Mouse (Mus musculus) C2C12 (cell line): ENCODE results near the gene Espn. TPM values are rescaled to one million over a fixed set of nuclear protein-coding genes. Genes with fewer than 3 reads are reported as not detected.

Experiments
- H3K27me3 ChIP-seq: one replicate; pipeline ENCODE4 v1.6.1; 2011; ENCODE audit not compliant: control insufficient read depth, insufficient read depth, insufficient read length
- H3K36me3 ChIP-seq: one replicate; pipeline ENCODE4 v1.6.1; 2011; ENCODE audit not compliant: control insufficient read depth, insufficient read depth
- H3K4me3 ChIP-seq: one replicate; pipeline ENCODE4 v1.5.1; 2011; ENCODE audit warnings: mild to moderate bottlenecking, control low read depth; ENCODE audit not compliant: poor library complexity, insufficient read depth, severe bottlenecking
- H3K79me2 ChIP-seq: one replicate; pipeline ENCODE4 v1.6.1; 2011; ENCODE audit not compliant: control insufficient read depth, insufficient read depth
- H3K79me3 ChIP-seq: one replicate; pipeline ENCODE4 v1.6.1; 2011; ENCODE audit warnings: low read depth, control low read depth
- H3ac ChIP-seq: one replicate; pipeline ENCODE3; 2011; ENCODE audit warnings: low read depth; ENCODE audit not compliant: control insufficient read depth, insufficient read length
- CEBPB ChIP-seq: IDR thresholded peaks from one replicate; pipeline ENCODE4 v1.6.1; 2011; ENCODE audit warnings: low read depth, mild to moderate bottlenecking, control low read depth, moderate library complexity
- CTCF ChIP-seq: IDR thresholded peaks from one replicate; pipeline ENCODE4 v1.5.1; 2011; ENCODE audit not compliant: control insufficient read depth, insufficient read depth, insufficient read length
- FOSL1 ChIP-seq: IDR thresholded peaks from one replicate; pipeline ENCODE4 v1.8.0; 2011; ENCODE audit warnings: mild to moderate bottlenecking, low read length; ENCODE audit not compliant: poor library complexity, insufficient read depth, severe bottlenecking
- MAX ChIP-seq: IDR thresholded peaks from one replicate; pipeline ENCODE4 v1.6.1; 2011; ENCODE audit warnings: mild to moderate bottlenecking, control low read depth
- MYOD1 ChIP-seq: IDR thresholded peaks from one replicate; pipeline ENCODE4 v1.6.1; 2011; ENCODE audit warnings: low read depth; ENCODE audit not compliant: control insufficient read depth, insufficient read length
- MYOG ChIP-seq: IDR thresholded peaks from one replicate; pipeline ENCODE4 v1.6.1; 2011; ENCODE audit not compliant: control insufficient read depth, insufficient read length; ENCODE audit errors: extremely low read depth
- USF1 ChIP-seq: IDR thresholded peaks from one replicate; pipeline ENCODE4 v1.6.1; 2011; ENCODE audit warnings: low read depth, mild to moderate bottlenecking, control low read depth, moderate library complexity
- polyA plus RNA-seq: library from polyadenylated mRNA; unstranded; fragments of >200 nt; fragmentation: generic; extraction: Trizol; gene quantifications from one replicate; pipeline ENCODE4 v1.2.1, GENCODE M21; 2012; ENCODE audit warnings: missing spikeins

The Espn gene
- polyA plus RNA-seq, 1 experiment: 0.97 TPM

DNA sequence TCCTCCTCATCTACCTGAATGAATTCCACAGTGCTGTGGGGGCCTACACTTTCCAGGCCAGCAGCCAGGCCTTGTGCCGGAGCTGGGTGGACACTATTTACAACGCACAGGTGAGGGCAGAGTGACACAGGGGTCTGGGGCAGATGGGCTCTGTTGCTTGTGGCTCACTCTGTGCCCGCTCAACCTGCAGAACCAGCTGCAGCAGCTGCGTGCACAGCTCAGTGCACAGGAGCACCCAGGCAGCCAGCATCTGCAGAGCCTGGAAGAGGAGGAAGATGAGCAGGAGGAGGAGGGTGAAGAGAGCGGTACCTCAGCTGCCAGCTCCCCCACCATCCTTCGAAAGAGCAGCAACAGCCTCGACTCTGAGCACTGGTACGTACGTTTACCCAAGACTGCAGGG, 39.8 kb downstream of the Espn start:
- peaks cover 34% of the 10 kb centered on the region for H3K36me3 ChIP-seq
- no peak overlapping the region for H3ac ChIP-seq
- H3K27me3 ChIP-seq: no peaks in the 10 kb centered on the region
- H3K79me3 ChIP-seq: no peaks in the 10 kb centered on the region
- no peaks in the 10 kb centered on the region for H3K79me2 ChIP-seq
- no peak for TF ChIP-seq MAX
- no peak overlapping the region for H3K4me3 ChIP-seq

DNA sequence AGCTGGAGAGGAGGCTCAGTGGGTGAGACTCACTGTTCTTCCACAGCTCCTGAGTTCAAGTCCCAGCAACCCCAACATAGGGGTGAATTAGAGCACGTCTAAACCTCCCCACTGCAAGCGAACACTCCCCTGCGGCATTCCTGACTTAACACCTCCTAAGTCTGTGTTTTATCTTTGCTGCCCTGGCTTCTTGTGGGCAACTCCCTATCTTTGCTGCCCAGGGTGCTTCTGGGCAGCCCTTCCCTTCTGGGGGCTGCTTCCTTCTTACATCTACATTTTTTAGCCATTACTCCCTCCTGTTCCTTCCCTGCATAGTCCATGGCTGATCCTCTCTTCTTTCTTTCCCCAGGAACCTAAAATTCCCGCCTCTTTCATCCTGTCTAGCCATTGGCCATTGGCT, 41.5 kb downstream of the Espn start:
- Histone ChIP-seq H3K27me3 (no peaks in the 10 kb centered on the region), H3ac (no peak overlapping the region), H3K36me3 (peaks cover 41% of the 10 kb centered on the region), H3K4me3 (no peak overlapping the region), H3K79me3 (no peaks in the 10 kb centered on the region), H3K79me2 (no peaks in the 10 kb centered on the region)
- TF ChIP-seq CTCF (no peak), MAX (no peak), MYOD1 (no peak), FOSL1 (no peak), MYOG (no peak), CEBPB (no peak), USF1 (no peak)

DNA sequence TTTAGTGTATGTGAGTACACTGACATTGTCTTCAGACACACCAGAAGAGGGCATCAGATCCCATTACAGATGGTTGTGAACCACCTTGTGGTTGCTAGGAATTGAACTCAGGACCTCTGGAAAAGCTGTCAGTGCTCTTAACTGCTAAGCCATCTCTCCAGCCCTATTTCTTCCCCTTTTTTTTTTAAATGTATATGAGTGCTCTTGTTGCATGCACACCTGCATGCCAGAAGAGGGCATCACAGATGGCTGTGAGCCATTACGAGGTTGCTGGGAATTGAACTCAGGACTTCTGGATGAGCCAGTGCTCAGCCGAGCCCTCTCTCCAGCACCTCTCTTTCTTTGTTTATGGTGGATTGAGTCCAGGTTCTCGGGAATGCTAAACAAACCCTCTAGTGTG, 42.7 kb downstream of the Espn start:
- Histone ChIP-seq H3K4me3 (no peak overlapping the region), H3ac (no peak overlapping the region), H3K36me3 (peaks cover 41% of the 10 kb centered on the region), H3K79me2 (no peaks in the 10 kb centered on the region), H3K27me3 (no peaks in the 10 kb centered on the region), H3K79me3 (no peaks in the 10 kb centered on the region)
- no peak for TF ChIP-seq CTCF
- TF ChIP-seq MYOG: no peak
- no peak for TF ChIP-seq MAX
- TF ChIP-seq FOSL1: no peak
- no peak for TF ChIP-seq USF1
- no peak for TF ChIP-seq CEBPB
- no peak for TF ChIP-seq MYOD1

DNA sequence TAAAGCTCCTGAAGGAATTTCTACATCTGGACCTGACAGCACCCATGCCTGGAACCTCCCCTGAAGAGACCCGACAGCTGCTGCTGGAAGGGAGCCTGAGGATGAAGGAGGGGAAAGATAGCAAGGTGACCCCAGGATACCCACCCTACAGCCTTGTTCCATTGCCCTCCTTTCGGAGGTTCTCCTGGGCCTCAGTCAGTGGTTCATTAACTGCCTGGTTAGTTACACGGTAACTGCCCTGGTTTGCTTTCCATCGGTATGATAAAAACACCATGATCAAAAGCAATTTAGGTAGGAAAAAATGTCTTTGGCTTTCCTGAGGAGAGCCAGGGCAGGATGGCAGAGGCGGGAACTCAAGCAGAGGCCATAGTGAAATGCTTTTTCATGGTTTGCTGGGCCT, 43.5 kb downstream of the Espn start:
- Histone ChIP-seq H3K36me3 (peaks cover 43% of the 10 kb centered on the region), H3K79me2 (no peaks in the 10 kb centered on the region), H3ac (no peak overlapping the region), H3K79me3 (no peaks in the 10 kb centered on the region), H3K27me3 (no peaks in the 10 kb centered on the region), H3K4me3 (no peak overlapping the region)
- no peak for TF ChIP-seq MYOG

DNA sequence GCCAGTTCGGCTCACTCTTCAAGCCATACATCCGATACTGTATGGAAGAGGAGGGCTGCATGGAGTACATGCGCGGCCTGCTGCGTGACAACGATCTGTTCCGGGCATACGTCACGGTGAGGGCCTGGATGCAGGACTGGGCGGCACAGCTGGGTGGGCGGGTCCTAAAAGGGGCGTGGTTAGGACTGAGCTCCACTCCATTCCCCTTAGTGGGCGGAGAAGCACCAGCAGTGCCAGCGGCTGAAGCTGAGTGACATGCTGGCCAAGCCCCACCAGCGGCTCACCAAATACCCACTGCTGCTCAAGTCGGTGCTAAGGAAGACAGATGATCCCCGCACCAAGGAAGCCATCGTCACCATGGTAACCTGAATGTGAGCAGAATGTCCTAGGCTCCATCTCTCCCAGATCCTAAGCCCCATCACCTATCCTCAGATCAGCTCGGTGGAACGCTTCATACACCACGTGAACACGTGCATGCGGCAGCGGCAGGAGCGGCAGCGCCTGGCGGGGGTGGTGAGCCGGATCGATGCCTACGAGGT, 44.1 kb downstream of the Espn start:
- H3K79me3 ChIP-seq: no peaks in the 10 kb centered on the region
- no peaks in the 10 kb centered on the region for H3K27me3 ChIP-seq
- H3K79me2 ChIP-seq: no peaks in the 10 kb centered on the region
- no peak for TF ChIP-seq CEBPB
- no peak for TF ChIP-seq CTCF
- TF ChIP-seq FOSL1: no peak
- TF ChIP-seq MYOG: no peak
- TF ChIP-seq MYOD1: no peak
- no peak for TF ChIP-seq USF1
- no peak for TF ChIP-seq MAX
- H3K4me3 ChIP-seq: no peak overlapping the region
- peaks cover 46% of the 10 kb centered on the region for H3K36me3 ChIP-seq
- no peak overlapping the region for H3ac ChIP-seq

DNA sequence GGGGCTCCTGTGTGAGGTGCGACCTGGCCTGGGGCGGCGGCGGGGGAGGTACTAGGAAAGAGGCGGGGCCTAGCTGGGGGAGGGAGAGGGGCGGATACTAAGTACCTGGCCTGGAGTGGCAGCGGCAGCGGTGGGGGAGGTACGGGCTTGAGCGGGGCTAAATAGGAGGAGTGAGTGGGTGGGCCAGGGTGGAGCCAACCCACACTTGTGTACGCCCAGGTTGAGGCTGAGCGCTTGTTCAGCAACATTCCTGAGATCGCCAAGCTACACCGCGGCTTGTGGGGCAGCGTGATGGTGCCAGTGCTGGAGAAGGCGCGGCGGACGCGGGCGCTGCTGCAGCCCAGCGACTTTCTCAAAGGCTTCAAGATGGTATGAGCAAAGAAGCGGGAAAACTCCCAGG, 44.7 kb downstream of the Espn start:
- no peaks in the 10 kb centered on the region for H3K27me3 ChIP-seq
- no peaks in the 10 kb centered on the region for H3K79me2 ChIP-seq
- TF ChIP-seq MYOD1 (no peak), FOSL1 (no peak), CEBPB (no peak), CTCF (no peak), USF1 (no peak), MYOG (no peak), MAX (no peak)
- no peaks in the 10 kb centered on the region for H3K79me3 ChIP-seq
- no peak overlapping the region for H3K4me3 ChIP-seq
- peaks cover 43% of the 10 kb centered on the region for H3K36me3 ChIP-seq
- no peak overlapping the region for H3ac ChIP-seq
